Mouse (Mus musculus) stomach, postnatal 0 days (tissue): ENCODE measurements around the gene Cd300lf.

Source experiments
- CTCF ChIP-seq: IDR thresholded peaks from 2 replicates; pipeline ENCODE4 v1.5.1; 2016; ENCODE audit warnings: antibody characterized with exemption, low read depth, mild to moderate bottlenecking, moderate library complexity
- EP300 ChIP-seq: optimal IDR thresholded peaks from 2 replicates; pipeline ENCODE3; 2016; ENCODE audit warnings: antibody characterized with exemption

DNA sequence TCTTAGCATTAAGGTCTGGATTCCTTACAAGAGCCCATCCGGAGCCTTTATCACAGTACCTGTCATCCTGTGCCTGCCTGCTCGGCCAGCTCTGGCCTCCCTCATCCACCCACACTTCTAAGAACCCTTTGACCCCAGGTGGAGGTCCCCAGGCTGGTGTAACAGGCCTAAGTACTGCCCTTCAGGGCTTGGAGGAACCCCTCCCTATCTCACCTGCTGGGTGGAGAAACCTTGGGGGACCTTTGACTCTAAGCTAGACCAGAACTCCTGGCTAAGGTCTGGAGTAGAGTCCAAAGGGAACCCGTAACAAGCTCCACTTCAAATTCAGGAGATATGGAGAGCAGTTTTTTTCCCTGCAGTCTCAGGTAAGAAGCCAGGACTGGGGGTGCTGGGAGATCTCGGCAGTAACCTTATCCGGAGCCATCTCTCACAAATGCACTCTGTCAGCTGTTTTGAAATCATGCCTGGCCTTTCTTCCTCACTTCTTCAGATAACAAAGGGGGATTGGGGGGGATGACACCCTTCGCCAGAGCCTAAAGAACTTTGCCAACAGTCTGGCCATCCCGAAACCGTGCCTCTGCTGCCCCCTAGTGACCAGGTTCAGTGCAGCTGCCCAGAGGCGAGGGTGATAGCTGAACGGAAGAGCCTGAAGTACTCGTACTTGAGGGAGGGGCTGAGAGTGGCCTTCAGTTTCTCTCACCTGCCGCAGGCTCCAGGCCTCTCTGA is 48.3 kb upstream of the Cd300lf start:
- TF ChIP-seq CTCF (peak; percentile 96), EP300 (no peak)
